Mouse (Mus musculus) erythroblast, embryonic 14.5 days (primary cell): ENCODE measurements around the gene Gtf2b. TPM values are rescaled to one million over a fixed set of nuclear protein-coding genes. Genes with fewer than 3 reads are reported as not detected.

Source experiments
- H3K27me3 ChIP-seq: 2 replicates; pipeline ENCODE4 v1.6.1; 2012; ENCODE audit warnings: inconsistent platforms; ENCODE audit not compliant: control insufficient read depth
- H3K36me3 ChIP-seq: 2 replicates; pipeline ENCODE4 v1.6.1; 2012; ENCODE audit warnings: mild to moderate bottlenecking, inconsistent platforms; ENCODE audit not compliant: control insufficient read depth
- H3K4me1 ChIP-seq: 2 replicates; pipeline ENCODE4 v1.6.1; 2012; ENCODE audit warnings: inconsistent platforms; ENCODE audit not compliant: control insufficient read depth
- H3K4me3 ChIP-seq: replicated peaks from 2 replicates; pipeline ENCODE3; 2012; ENCODE audit warnings: moderate library complexity, mild to moderate bottlenecking, inconsistent platforms
- H3K9me3 ChIP-seq: 2 replicates; pipeline ENCODE4 v1.6.1; 2012; ENCODE audit warnings: low read length, inconsistent platforms, mixed read lengths; ENCODE audit not compliant: control insufficient read depth
- GATA1 ChIP-seq: IDR thresholded peaks from 2 replicates; pipeline ENCODE4 v1.6.1; 2012; ENCODE audit warnings: low read length, inconsistent platforms, mixed read lengths
- TAL1 ChIP-seq: IDR thresholded peaks from 3 replicates; pipeline ENCODE4 v1.6.1; 2012; ENCODE audit warnings: low read length, inconsistent platforms, mixed read lengths
- polyA plus RNA-seq: library from polyadenylated mRNA; stranded (reverse); fragments of >175 nt; gene quantifications from 2 replicates; pipeline ENCODE4 v1.2.3, GENCODE M21; 2012

Gtf2b gene
- polyA plus RNA-seq, 1 experiment = 0.28 TPM

- Histone ChIP-seq H3K36me3 (peaks cover 98% of the 10 kb centered on the region), H3K4me3 (no peak overlapping the region), H3K9me3 (no peaks in the 10 kb centered on the region), H3K4me1 (no peaks in the 10 kb centered on the region), H3K27me3 (no peaks in the 10 kb centered on the region)
- TF ChIP-seq TAL1 (no peak), GATA1 (no peak)
These were observed 21.7 kb downstream of the Gtf2b start for GRCm38 (mm10) chr3:142786423-142787072.

GRCm38 (mm10) chr3:142795587-142795986 is 30.7 kb downstream of the Gtf2b start:
- Histone ChIP-seq H3K4me1 (no peaks in the 10 kb centered on the region), H3K36me3 (peaks cover 96% of the 10 kb centered on the region), H3K4me3 (no peak overlapping the region), H3K27me3 (no peaks in the 10 kb centered on the region), H3K9me3 (no peaks in the 10 kb centered on the region)
- no peak for TF ChIP-seq GATA1
- no peak for TF ChIP-seq TAL1

- Histone ChIP-seq H3K36me3 (peaks cover 94% of the 10 kb centered on the region), H3K9me3 (no peaks in the 10 kb centered on the region), H3K27me3 (no peaks in the 10 kb centered on the region), H3K4me1 (no peaks in the 10 kb centered on the region), H3K4me3 (no peak overlapping the region)
- TF ChIP-seq TAL1 (no peak), GATA1 (no peak)
These were observed 46.7 kb downstream of the Gtf2b start for GRCm38 (mm10) chr3:142811582-142811981.

GRCm38 (mm10) chr3:142817506-142817905 is 52.7 kb downstream of the Gtf2b start:
- no peak overlapping the region for H3K4me3 ChIP-seq
- H3K9me3 ChIP-seq = no peaks in the 10 kb centered on the region
- no peak for TF ChIP-seq TAL1
- H3K27me3 ChIP-seq = no peaks in the 10 kb centered on the region
- H3K36me3 ChIP-seq = peaks cover 95% of the 10 kb centered on the region
- no peaks in the 10 kb centered on the region for H3K4me1 ChIP-seq

- no peak overlapping the region for H3K4me3 ChIP-seq
- H3K36me3 ChIP-seq = peaks cover 95% of the 10 kb centered on the region
- H3K9me3 ChIP-seq = no peaks in the 10 kb centered on the region
- H3K27me3 ChIP-seq = no peaks in the 10 kb centered on the region
- H3K4me1 ChIP-seq = no peaks in the 10 kb centered on the region
- TF ChIP-seq GATA1 (no peak), TAL1 (no peak)
These were observed 58.8 kb downstream of the Gtf2b start for GRCm38 (mm10) chr3:142823606-142824005.

- Histone ChIP-seq H3K4me3 (no peak overlapping the region), H3K9me3 (no peaks in the 10 kb centered on the region), H3K27me3 (no peaks in the 10 kb centered on the region), H3K36me3 (peaks cover 93% of the 10 kb centered on the region), H3K4me1 (no peaks in the 10 kb centered on the region)
- TF ChIP-seq TAL1 (no peak), GATA1 (no peak)
These were observed 61.8 kb downstream of the Gtf2b start for GRCm38 (mm10) chr3:142826449-142827146.

GRCm38 (mm10) chr3:142832910-142833309 is 68.1 kb downstream of the Gtf2b start:
- H3K4me3 ChIP-seq = no peak overlapping the region

More at GRCm38 (mm10) chr3:142832910-142833309, 68.1 kb downstream of the Gtf2b start:
- Histone ChIP-seq H3K9me3 (no peaks in the 10 kb centered on the region), H3K4me1 (peaks cover 22% of the 10 kb centered on the region), H3K36me3 (peaks cover 86% of the 10 kb centered on the region), H3K27me3 (no peaks in the 10 kb centered on the region)
- TF ChIP-seq GATA1 (no peak), TAL1 (no peak)

Other genes starting within 250 kb of the Gtf2b start
- gene Gbp7, start 234.7 kb upstream of the Gtf2b start, polyA plus RNA-seq = 0.04 TPM in 2 replicates
- gene Gbp3, start 205.0 kb upstream of the Gtf2b start, polyA plus RNA-seq = not detected in 2 replicates
- gene Gbp2b, start 170.2 kb upstream of the Gtf2b start, polyA plus RNA-seq = not detected in 2 replicates
- gene Gbp2, start 144.4 kb upstream of the Gtf2b start, polyA plus RNA-seq = not detected in 2 replicates
- 0.05 TPM in 1 of 2 replicates, not detected in the other for gene Kyat3, start 64.0 kb upstream of the Gtf2b start, polyA plus RNA-seq
- 5.1 and 5.3 TPM in 2 replicates for gene Pkn2, start 117.0 kb downstream of the Gtf2b start, polyA plus RNA-seq